Mouse (Mus musculus) neural tube, embryonic 14.5 days (tissue): Measurements from ENCODE around the gene Mstn. TPM values are rescaled to one million over a fixed set of nuclear protein-coding genes. Genes with fewer than 3 reads are reported as not detected.

Source experiments
- ATAC-seq: fragments of 200-750 bp; cut with Nextera tagmentation; 2 replicates; pipeline ENCODE4 v1.8.0; 2017; ENCODE audit warnings: low read depth, mild to moderate bottlenecking, moderate TSS enrichment, moderate library complexity
- H3K27ac ChIP-seq: fragments of 300-500 bp; sonication (generic); 2 replicates; pipeline ENCODE4 v1.5.1; 2014; ENCODE audit warnings: low read depth, mild to moderate bottlenecking, control low read depth, low read length, moderate library complexity, mixed read lengths
- H3K27me3 ChIP-seq: fragments of 300-500 bp; sonication (generic); 2 replicates; pipeline ENCODE4 v1.6.1; 2014; ENCODE audit warnings: low read length; ENCODE audit not compliant: control insufficient read depth, insufficient read depth
- H3K36me3 ChIP-seq: fragments of 300-500 bp; sonication (generic); 2 replicates; pipeline ENCODE4 v1.6.1; 2014; ENCODE audit warnings: low read length, mixed read lengths; ENCODE audit not compliant: control insufficient read depth, insufficient read depth
- H3K4me1 ChIP-seq: fragments of 300-500 bp; sonication (generic); 2 replicates; pipeline ENCODE4 v1.6.1; 2014; ENCODE audit warnings: low read length; ENCODE audit not compliant: control insufficient read depth, insufficient read depth
- H3K4me2 ChIP-seq: fragments of 300-500 bp; sonication (generic); 2 replicates; pipeline ENCODE4 v1.6.1; 2014; ENCODE audit warnings: mild to moderate bottlenecking, low read depth, low read length, control low read depth
- H3K4me3 ChIP-seq: fragments of 300-500 bp; sonication (generic); 2 replicates; pipeline ENCODE4 v1.5.1; 2014; ENCODE audit warnings: low read depth, low read length, control low read depth, mixed read lengths
- H3K9ac ChIP-seq: fragments of 300-500 bp; sonication (generic); replicated peaks from 2 replicates; pipeline ENCODE4 v1.6.1; 2014; ENCODE audit warnings: low read depth, mild to moderate bottlenecking, control low read depth, low read length, mixed read lengths
- H3K9me3 ChIP-seq: fragments of 300-500 bp; sonication (generic); 2 replicates; pipeline ENCODE4 v1.6.1; 2016; ENCODE audit warnings: low read length; ENCODE audit not compliant: control insufficient read depth
- WGBS: fragments of 180-500 bp; shearing (Covaris S2); extraction: QIAGEN DNeasy Blood & Tissue Kit; methylation state at CpG from one replicate; pipeline ENCODE4 v1.1.7; 2014; 5-methylcytosine and 5-hydroxymethylcytosine counted together
- polyA plus RNA-seq: library from polyadenylated mRNA; unstranded; fragments of >200 nt; fragmentation: Nextera tagmentation; extraction: Ambion mirVana; gene quantifications from 2 replicates; pipeline ENCODE4 v1.2.1, GENCODE M21; 2014

Mstn gene
- polyA plus RNA-seq = 0.32 and 0.40 TPM in 2 replicates

DNA sequence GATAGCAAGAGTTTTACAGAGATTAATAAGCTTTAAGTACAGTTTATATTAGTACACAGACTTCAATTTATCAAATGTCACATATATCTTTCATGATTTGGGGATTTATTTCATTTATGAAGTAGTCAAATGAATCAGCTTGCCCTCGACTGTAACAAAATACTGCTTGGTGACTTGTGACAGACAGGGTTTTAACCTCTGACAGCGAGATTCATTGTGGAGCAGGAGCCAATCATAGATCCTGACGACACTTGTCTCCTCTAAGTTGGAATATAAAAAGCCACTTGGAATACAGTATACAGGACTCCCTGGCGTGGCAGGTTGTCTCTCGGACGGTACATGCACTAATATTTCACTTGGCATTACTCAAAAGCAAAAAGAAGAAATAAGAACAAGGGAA lies at the start of gene Mstn:
Gene Mstn (plus strand): TSS at position 301 of the 400 bp plus-strand sequence.
- Histone ChIP-seq H3K4me3 (no peak within 1 kb of the TSS), H3K27me3 (no peaks in the 10 kb centered on the region), H3K4me2 (no peak within 1 kb of the TSS), H3K9me3 (no peaks in the 10 kb centered on the region), H3K27ac (no peak within 1 kb of the TSS), H3K4me1 (no peaks in the 10 kb centered on the region), H3K9ac (no peak within 1 kb of the TSS), H3K36me3 (no peaks in the 10 kb centered on the region)
- no peak for ATAC-seq
- 61% methylated on average over 6 of the region's 6 CpGs for WGBS

GRCm38 (mm10) chr1:53014716-53015115 lies 46.7 kb upstream of the Mstn start:
- WGBS = 92% methylated on average over 6 of the region's 6 CpGs
- H3K36me3 ChIP-seq = no peaks in the 10 kb centered on the region
- H3K4me1 ChIP-seq = no peaks in the 10 kb centered on the region
- no peak overlapping the region for H3K27ac ChIP-seq
- no peak overlapping the region for H3K4me3 ChIP-seq
- no peaks in the 10 kb centered on the region for H3K27me3 ChIP-seq
- no peak overlapping the region for H3K4me2 ChIP-seq
- no peak for ATAC-seq
- H3K9ac ChIP-seq = no peak overlapping the region
- no peaks in the 10 kb centered on the region for H3K9me3 ChIP-seq

GRCm38 (mm10) chr1:53015606-53016005 lies 45.8 kb upstream of the Mstn start:
- no peak overlapping the region for H3K27ac ChIP-seq
- ATAC-seq = no peak
- no peak overlapping the region for H3K4me3 ChIP-seq
- H3K36me3 ChIP-seq = no peaks in the 10 kb centered on the region
- 82% methylated on average over 5 of the region's 5 CpGs for WGBS
- H3K9me3 ChIP-seq = no peaks in the 10 kb centered on the region
- H3K9ac ChIP-seq = no peak overlapping the region
- no peaks in the 10 kb centered on the region for H3K4me1 ChIP-seq
- no peaks in the 10 kb centered on the region for H3K27me3 ChIP-seq
- H3K4me2 ChIP-seq = no peak overlapping the region

GRCm38 (mm10) chr1:53018746-53019505 lies 42.5 kb upstream of the Mstn start:
- no peak overlapping the region for H3K4me3 ChIP-seq
- no peaks in the 10 kb centered on the region for H3K36me3 ChIP-seq
- no peaks in the 10 kb centered on the region for H3K27me3 ChIP-seq
- 49% methylated on average over 3 of the region's 3 CpGs for WGBS
- H3K4me2 ChIP-seq = no peak overlapping the region
- no peaks in the 10 kb centered on the region for H3K9me3 ChIP-seq
- no peak for ATAC-seq
- H3K9ac ChIP-seq = no peak overlapping the region
- H3K4me1 ChIP-seq = no peaks in the 10 kb centered on the region
- no peak overlapping the region for H3K27ac ChIP-seq

GRCm38 (mm10) chr1:53020079-53020478 lies 41.4 kb upstream of the Mstn start, which contains the start of gene 1700019D03Rik:
1700019D03Rik (minus strand) TSS chr1:53020179.
- no peak within 1 kb of the TSS for H3K27ac ChIP-seq
- H3K9me3 ChIP-seq = no peaks in the 10 kb centered on the region
- no peak within 1 kb of the TSS for H3K4me2 ChIP-seq
- H3K9ac ChIP-seq = no peak within 1 kb of the TSS
- H3K4me3 ChIP-seq = no peak within 1 kb of the TSS
- H3K27me3 ChIP-seq = no peaks in the 10 kb centered on the region
- no peak for ATAC-seq
- no peaks in the 10 kb centered on the region for H3K36me3 ChIP-seq
- WGBS = 64% methylated on average over 5 of the region's 5 CpGs
- no peaks in the 10 kb centered on the region for H3K4me1 ChIP-seq

DNA sequence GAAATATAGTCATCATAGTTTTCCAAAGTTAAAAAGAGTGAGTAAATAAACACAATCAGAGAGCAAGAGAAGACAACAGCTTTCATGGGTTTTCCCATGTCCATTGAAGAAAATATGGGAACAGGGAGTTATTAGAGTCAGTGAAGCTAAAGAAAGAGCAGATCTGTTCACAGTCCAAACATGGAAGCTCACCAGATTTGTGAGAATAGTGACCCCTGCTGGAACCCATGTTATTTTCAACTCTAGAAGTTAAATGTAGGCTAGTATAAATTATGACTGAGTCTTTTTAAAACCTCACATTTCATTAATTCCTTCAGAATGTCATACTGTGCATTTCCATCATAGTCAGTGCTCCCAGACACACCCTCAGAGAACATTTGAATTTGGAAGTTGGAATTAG lies 28.9 kb upstream of the Mstn start:
- Histone ChIP-seq H3K4me3 (no peak overlapping the region), H3K36me3 (no peaks in the 10 kb centered on the region), H3K9ac (no peak overlapping the region), H3K27ac (no peak overlapping the region), H3K4me1 (no peaks in the 10 kb centered on the region), H3K27me3 (no peaks in the 10 kb centered on the region), H3K4me2 (no peak overlapping the region), H3K9me3 (no peaks in the 10 kb centered on the region)
- ATAC-seq = no peak

DNA sequence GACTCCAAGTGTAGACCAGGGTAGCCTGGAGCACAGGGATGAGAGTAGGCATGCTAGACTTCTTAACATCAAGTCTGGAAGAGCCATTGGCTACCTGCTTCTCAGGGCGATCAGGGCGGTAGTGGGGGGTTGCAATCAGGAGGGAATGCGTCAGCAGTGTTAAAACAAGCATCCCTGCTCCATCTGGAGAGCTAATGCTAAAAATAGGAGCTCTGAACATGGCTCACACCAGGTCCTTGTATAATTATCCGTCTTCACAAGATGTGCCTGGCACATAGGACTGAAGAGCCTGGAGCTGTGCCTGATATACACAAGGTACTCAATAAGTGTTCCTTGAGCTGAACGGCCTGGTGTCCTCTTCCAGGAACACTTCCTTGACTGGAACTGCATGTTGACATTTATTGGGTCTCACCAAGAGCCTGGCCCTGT lies 24.0 kb upstream of the Mstn start:
- no peak overlapping the region for H3K4me2 ChIP-seq
- no peak overlapping the region for H3K27ac ChIP-seq
- H3K9ac ChIP-seq = no peak overlapping the region
- H3K36me3 ChIP-seq = no peaks in the 10 kb centered on the region
- ATAC-seq = no peak
- no peak overlapping the region for H3K4me3 ChIP-seq
- H3K9me3 ChIP-seq = no peaks in the 10 kb centered on the region
- WGBS = 93% methylated on average over 5 of the region's 5 CpGs
- H3K4me1 ChIP-seq = no peaks in the 10 kb centered on the region
- no peaks in the 10 kb centered on the region for H3K27me3 ChIP-seq

DNA sequence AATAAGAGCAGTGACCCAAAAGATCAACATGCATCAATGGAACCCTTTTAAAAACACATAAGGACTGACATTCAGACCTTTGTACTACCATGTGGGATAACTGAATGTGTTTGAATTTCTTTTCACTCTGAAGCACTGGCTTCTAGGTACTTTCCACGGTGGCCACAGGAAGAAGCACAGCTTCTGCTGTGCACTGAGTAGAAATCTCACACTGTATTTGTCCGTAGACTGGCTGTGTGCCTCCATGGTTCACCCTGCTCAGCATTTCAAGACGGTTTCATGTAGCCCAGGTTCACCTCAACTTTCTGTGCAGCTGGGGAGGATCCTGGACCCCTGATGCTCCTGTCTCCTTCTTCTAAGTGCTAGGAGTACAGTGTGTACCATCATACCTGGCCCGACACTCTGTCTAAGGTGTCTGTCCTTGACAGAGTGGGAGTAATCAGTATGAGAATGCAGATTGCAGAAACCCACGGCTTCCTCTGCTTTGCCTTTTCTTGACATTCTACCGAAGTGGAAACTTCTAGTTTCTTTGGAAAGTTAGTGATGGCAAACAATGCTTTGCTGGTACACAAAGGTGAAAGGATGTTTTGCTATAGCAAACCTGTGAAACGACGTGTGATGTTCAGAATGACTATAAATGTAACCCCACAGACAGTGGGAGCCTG lies 11.5 kb upstream of the Mstn start:
- Histone ChIP-seq H3K9me3 (no peaks in the 10 kb centered on the region), H3K36me3 (no peaks in the 10 kb centered on the region), H3K4me1 (no peaks in the 10 kb centered on the region), H3K4me3 (no peak overlapping the region), H3K27me3 (no peaks in the 10 kb centered on the region), H3K4me2 (no peak overlapping the region), H3K9ac (no peak overlapping the region), H3K27ac (no peak overlapping the region)
- ATAC-seq = no peak
- 85% methylated on average over 8 of the region's 8 CpGs for whole genome bisulfite sequencing
